Mouse (Mus musculus): ENCODE data around the gene Zic2.

DNA sequence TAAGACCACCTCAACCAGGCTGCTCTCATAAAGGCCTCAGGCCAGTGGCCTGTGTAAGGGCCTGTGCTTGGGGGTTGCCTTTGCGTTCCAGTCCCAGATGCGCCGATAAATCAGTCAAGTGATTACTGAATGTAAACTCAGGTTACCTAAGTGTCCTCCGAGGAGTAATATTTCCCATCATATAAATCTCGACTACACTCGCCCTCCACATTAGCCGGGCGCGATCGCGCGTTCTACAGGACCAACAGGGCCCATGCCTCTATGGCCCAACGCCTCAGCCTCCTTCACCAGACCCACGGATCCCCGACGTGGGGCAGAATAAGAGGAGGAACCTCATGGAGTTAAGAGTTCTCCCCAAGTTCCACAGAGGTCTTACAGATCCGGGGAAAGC is 12.6 kb upstream of the Zic2 start:
- no peak for TF ChIP-seq CTCF (IDR thresholded peaks at IDR 0.05; ENCODE audit: low read depth, low read length)
- TF ChIP-seq GATA1 (IDR thresholded peaks at IDR 0.05; ENCODE audit: borderline replicate concordance, low read length), result no peak
- TF ChIP-seq GATA2 (IDR thresholded peaks at IDR 0.05; ENCODE audit: borderline replicate concordance, low read depth, low read length), result no peak
- no peak for TF ChIP-seq TAL1 (conservative IDR thresholded peaks at IDR 0.05; ENCODE audit: low read depth, low read length)
